Mouse (Mus musculus) natural killer cell, adult 2 months (primary cell): ENCODE measurements at regions not wholly inside any gene's neighbourhood (a gene's known extent, or its start where the extent isn't known, plus 50 kb on each side); places are given as distances from the start of the nearest gene placed in this dataset.

Experiments
- DNase-seq, 2 experiments: peaks; one replicate each; pipeline ENCODE4 v3.0.0; 2022; ENCODE audit warnings: low spot score in 2 of 2

DNA sequence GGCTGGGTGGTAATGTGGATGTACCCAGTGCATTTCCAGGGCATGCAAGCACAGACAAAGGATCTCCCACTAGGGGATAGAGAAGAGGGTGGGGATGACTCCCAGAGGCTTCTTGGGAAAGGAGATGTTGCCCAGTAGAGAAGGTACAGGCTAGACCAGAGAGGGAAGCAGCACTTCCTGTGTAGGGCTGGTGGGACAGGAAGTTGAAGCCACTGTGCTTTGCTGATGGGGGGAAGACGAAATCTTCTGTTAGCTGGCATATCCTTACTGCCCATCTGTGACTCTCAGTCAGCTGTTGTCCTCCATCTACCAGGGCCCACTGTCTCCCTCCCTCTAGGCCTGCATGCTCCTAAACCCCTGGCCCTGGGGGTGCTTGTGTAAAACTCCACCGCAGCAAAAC is 180.2 kb downstream of the Wdr11 start:
- no peak for DNase-seq

DNA sequence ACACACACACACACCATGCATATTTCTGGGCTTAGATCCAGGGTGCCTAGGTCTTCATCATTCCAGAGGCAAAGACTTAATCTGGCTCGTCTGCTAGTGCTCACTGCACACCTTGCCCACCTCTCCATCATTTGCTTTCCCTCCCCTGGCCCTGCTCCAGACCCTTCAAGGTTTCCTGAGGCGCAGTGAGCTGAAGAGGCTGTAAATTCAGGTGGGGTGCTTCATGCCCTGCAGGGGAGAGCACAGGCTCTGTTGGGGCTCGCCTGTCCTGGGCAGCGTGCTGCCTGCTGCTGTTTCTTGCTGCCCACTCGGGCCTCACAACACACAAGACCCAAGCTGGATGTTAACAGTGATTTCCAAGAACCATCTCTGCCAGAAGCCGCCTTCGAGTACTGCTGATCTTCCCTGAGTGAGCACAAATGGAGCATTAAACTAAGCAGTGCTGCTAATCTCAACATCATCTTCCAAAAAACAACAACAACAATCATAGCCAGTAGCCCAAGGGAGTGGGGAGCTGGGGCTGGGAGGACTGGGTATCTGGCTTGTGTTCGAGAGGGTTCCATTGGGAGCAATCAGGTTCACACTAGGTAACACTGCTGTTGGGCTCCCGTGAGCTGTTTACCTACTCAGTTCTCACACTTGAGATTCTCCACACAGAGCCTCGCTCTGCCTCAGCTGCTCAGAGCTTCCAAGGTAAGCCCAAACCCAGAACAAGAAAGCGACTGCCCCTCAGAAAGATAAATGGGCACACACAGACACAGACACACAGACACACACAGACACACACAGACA is 181.1 kb downstream of the Wdr11 start:
- no peak for DNase-seq

DNA sequence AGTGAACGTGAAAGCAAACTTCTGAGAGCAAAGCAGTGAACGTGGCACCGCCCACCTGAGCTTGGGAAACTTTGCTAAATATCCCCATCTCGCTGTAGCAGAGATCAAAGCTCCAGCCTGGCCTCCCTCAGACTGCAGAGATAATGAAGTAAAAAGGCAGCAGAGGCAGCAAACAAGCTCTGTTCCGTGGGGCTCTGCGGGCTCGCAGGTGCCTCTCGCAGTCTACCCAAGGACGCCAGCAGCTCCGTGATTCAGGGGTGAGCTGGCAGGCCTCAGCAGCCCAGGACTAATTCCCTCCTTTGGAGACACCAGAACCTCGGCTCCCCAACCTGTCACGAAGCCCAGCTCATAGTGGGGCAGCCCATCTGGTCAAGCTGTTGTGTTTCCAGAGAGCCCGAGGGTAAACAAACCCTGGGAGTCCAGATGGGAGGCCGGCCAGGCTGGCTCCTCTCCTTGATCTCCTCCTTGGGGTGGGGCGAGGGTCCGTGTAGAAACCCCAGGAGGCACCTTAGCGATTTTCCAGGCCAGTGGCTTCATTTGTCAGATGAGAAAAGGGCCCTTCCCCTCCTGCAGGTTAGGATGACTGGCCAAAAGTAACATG is 182.7 kb downstream of the Wdr11 start:
- no peak for DNase-seq

DNA sequence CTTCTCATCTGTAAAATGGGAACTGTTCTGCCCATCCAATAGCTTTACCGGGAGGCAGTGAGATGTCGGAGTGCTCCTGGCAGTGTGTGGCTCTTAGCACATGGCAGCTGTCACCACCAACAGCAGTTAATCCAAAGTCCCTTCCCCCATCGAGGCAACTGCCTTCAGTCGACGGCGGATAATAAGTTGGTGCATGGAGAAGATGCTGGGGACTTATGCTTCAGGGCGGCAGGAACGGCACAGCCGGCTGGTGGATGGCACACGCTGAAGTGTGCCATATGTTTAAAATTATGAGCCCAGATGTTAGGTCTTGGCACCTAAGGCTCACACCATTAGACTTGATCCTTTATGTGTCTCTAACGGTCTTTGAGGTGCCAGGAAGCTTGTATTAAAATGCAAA is 183.5 kb downstream of the Wdr11 start:
- no peak for DNase-seq

DNA sequence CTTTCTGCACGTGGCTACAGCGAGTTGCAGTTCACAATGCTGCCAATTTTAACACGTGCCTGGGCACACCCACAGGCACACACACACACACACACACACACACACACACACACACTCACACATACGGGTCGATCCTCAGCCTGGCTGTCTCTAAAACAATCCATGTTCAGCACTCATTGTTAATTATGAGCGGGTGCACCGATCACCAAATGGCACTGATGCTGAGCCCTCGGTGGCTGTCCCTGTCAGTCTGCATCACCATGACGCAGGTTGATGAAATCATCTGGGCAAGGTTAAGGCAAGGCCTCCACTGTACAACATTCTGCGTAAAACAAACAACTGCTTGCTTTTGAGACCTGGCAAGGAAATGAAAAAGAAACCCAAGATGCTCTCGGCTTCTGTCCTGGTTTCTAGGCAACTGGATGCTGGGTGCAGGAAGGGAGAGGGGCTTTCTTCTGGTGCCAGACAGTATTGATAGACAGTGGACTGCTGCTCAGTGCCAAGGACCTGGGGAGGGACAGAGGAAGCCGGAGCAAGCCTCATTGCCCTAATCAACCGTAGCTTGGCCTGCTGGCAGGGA is 187.3 kb downstream of the Wdr11 start:
- DNase-seq, result no peak

DNA sequence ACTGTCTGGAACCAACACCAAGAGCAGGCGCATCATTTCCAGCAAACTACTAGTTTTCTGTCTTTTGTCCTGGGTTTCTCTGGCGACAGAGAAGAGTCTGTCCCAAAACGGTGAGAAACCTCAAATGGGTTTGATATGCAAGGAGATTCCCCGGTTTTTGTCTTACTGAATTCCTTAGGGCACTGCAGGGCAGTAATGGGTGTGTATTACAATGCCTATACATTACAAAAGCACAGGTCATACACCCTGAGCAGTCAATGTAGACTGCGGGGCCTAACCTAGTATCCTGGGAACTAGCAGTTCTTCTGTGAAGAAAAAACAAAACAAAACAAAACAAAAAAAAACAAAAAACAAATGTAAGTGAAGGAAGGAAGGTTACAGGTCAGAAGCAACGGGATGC is 188.3 kb downstream of the Wdr11 start:
- DNase-seq, result no peak

DNA sequence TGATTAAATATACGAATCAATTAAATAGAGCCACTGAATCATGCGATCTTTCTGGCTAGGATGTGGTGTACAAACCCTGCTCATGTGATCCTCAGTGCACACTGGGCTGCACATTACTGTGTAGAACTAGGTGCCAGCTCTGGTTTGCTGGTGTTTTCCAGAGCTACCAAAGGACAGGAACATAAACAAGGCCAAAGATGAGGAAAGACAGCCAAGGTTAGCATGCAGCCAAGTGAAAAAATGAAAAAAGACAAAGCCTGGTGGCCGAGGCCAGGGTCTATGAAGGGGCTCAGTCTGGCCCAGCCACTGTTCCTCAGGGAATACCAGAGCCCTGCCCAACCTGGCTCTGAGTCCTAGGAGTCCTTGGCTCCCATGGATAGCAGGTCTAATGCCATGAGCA is 190.1 kb downstream of the Wdr11 start:
- no peak for DNase-seq

DNA sequence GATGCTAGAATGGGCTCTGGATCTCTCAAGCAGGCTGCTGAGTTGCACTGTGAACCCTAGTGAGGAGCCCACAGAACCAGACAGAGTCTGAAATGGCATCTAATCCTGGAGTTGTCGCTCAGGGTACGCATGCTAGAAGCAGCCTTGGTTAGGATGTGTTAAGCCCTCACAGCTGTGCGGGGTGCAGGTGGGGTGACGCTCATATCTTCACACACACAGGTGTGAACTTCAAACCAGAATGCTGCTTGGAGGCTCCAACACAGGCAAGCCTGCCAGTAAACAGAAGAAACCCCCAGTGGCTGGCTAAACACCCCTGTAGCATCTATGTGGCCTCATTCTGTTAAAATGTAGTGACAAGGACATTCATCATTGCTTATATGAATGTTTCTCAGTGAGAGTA is 193.3 kb downstream of the Wdr11 start:
- no peak for DNase-seq

DNA sequence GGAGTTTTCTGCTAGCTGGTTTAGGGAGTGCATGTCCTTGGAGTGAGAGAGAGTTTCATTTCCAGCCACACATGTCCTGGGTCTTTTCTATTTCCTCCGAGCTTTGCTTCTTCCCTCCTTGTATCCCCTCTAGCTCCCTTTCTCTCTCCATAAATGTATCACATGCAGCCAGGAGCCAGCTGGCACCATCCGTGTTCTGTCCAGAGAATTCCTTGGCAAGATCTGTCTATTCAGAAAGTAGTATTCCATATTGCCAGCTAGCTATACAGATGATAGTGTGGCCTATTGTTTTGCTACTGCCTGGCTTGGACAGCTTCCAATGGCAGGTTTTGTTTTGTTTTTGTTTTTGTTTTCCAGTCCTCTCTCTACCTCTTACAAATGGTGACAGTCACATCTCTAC is 195.3 kb downstream of the Wdr11 start:
- no peak for DNase-seq

DNA sequence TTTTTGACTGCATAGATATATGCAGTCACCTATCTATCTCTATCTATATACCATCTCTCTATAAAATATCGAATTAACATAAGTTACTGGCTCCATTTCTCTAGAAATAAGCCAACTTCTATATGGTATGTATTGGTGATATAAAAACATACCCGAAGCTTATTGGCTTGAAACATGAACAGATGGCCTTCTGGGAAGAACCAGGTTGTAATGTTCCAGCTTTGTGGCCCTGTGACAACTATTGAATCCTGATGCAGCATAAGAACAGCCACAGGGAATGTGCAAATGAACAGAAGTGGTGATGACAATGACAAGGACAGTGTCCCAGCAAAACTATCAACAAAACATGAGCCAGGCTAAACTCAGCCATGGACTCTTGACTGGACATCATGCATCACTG is 196.1 kb downstream of the Wdr11 start:
- no peak for DNase-seq

DNA sequence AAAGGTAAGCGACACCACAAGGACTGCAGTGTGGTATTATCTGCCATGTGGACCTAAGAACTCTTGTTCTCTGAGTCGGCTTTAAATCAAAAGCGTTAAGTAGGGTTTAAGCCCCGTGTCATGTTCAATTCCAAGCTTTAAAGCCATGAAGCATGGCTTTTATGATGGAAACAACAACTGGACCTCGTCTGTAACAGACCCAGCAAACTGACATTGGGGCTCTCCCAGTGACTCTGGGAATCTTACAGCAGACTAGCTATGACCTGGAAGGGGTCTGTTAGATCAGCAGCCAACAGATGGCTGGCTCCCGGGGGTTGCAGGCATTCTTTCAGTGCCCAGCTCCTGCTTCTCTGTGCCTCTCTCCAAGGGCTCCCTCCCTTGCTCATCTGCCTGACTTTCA is 197.8 kb downstream of the Wdr11 start:
- no peak for DNase-seq

DNA sequence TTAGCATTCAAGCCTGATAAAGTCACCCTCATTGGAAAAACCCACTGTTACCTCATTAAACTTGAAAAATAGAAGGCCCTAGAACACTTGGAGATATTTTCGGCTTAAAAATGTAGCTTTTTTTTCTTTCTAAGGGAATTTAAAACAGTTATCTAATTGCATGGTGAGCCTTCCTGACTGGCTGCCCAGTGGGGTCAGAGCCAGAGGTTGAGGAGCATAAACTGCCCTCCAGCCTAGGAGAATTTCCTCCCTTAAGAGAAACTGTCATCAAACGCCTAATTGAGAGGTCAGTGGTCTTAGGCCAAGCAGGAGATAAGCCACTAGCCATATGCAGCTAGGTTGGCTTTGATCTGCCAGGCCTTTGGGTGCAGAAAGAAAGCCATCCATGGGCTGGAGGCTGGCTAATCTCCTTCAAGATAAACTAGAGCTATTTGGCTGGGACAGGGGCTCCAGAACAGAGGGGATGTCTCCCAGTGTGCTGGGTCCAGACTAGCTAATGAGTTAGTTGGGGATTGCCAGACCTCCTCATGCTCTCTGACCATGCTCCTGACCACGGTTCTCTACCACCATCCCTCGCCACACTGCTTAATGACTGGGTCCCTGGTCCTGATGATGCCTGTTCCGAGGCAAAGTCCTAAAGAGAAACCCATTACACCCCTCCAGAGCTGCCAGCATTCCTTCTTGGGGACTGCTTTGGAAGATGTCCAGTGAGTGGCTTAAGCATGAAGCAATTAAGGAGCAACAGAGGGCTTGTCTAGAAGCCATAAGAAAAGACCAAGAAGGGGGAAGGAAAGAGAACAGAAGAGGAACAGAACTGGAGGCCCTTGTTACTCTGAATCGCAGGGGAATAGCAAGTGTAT is 199.2 kb downstream of the Wdr11 start:
- DNase-seq, result no peak

DNA sequence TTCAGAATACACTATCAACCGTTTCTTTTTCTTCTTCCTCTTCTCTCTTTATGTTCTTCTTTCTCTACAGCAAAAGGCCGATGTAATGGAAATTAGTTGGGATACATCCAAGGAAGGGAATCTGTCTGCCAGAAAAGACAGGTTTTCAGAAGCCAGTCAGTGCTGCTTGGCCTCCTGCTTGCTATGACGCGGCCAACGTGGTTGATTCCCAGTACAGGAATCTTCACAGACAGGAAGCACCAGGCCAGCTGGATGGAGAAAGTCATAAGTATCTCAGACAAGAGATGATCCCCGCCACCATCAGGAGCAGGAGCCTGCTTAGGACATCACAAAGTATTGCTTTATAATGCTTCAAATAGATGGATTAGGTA is 199.8 kb downstream of the Wdr11 start:
- DNase-seq, result no peak

DNA sequence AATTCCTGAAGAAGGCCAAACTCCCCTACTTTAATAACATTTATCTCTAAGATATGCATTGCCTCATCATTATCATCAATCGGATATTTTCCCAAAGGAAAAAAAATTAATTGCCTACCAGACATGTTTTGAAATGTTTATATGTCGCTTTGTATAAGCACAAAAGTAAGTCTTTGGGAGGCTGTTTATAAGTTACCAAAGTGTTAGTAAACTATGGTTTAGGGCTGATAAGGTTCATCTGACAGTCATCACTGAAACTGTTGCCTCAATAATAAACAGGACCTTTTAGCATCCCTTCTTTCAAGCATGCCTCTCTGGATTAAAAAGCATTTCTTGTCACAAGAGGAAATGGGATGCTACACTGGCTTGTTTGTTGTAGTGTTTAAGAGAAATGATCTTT is 202.1 kb downstream of the Wdr11 start:
- no peak for DNase-seq

DNA sequence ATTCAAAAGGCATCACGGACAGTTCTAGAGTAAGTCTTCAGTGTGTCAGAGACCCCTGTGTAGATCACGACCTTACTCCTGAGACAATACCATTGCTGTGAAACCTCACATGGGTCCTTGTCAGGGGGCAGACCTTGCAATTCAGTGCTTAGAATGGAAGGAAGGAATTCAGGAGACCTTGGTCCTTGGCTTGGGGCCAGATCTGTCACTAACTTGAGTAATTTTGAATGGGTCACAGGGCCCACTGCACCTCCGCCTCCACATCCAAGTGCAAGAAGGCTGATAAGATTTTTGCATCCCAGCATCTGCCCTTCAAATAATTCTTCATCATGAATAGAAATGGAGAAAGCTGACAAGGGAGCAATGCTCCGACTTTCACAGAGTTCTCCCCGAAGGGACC is 202.6 kb downstream of the Wdr11 start:
- DNase-seq, result no peak

DNA sequence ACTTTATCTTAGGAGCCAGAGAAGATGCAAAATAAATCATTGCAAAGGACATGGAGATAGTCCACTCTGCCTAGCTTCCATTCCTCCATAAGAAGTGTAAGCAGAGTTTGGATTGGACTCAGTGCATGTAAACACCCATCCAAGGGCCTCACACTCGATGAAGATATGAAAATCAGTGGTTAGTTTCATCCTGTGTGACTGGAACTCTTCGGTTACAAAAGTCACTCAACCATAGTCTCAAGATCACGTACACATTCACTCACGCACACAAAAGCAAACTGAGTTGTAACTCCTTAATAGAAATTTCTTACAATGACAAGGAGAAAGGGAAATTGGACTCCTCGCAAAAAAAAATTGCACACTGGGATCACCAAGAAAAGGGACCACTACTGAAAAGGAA is 206.9 kb downstream of the Wdr11 start:
- no peak for DNase-seq

DNA sequence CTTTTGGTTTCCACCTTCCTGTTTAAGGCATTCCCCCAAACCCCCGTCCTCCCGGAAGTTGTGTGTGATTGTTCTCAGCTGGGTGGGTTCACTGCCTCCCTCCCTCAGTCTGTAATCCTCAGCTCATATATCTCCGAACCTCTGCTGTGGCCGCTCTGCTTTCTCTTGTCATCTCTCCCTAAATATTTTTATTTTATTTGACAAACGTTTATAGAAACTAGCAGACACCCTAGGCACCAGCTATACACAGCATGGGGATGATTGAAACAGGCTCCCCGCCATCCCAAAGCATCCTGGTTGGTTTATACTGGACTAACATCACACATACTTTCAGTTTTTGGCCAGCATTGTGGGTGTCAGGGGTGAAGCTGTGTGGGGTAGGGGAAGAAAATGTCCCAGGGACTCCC is 208.8 kb downstream of the Wdr11 start:
- no peak for DNase-seq

DNA sequence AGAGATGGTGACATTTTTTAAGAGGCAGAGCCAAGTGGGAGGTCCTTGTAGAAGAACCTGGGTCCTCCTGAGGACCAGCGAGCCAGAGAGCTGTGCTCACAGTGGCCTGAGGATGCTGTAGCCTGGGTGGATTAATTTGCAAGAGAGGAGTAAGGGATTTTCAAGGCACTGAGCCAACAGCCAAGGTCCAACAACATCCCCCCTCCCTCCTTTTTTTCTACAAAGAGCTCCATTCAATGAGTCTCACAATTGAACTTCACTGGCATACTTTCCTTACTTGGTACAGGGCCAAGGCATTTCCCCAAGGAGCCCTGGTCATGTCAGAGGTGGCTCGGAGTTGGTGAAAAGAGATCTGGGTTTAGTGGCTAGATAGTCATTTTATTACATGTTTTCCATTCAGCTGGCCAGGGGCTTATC is 209.8 kb downstream of the Wdr11 start:
- no peak for DNase-seq

DNA sequence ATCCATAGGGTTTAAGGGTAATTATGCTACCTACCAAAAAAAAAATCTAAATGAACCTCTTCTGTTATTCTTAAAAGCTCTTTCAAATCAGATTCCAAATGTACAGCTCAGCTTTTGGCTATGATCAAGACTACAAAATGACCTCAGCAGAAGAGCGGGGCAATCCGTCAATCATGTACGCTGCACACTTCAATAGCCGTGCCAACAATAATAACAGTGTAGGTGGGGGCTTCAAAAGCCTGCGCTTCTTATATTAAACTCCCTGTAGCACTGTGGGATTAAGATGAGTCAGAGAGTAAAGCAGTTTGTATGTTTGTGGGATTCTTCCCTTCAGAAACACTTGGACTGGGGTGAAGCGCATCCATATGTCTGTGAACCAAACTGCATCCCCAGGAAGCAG is 210.5 kb downstream of the Wdr11 start:
- DNase-seq, result no peak

DNA sequence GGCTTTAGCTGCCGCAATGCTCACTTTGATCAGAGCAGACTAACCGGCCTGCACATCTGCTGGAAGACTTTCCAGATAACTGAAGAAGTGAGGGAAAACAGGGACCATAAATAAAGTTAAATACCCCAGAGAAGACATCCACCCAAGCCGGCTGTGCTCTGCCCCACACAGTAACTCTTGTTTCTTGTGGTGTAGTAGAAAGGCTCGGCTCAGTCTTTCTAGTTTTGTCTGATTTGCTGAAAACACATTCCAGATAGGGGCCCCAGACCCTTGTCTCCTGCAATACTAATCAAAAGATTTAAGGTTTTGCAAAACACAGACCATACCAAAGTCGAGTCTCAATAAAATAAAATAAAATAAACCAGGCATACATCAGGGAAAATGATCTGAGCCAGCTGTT is 213.7 kb downstream of the Wdr11 start:
- DNase-seq, result no peak

DNA sequence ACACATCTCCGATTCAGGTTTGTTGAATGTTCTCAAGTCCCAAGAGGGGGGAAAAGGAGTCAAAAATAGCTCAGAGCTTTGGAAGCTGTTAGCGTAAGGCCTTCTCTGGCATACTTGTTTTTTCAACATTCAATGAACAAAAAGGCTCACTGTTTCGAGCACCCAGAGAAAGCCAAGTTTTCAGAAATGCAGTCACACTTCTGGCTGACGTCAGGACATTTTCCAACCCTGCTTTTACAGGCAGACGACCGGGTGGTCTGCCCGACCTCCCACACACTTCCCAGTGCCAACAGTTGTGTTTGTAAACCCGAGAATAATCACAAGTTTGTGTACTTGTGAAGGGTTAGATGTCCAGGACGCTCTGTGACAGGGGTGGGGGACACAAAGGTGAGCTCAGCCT is 218.5 kb downstream of the Wdr11 start:
- DNase-seq, result no peak

DNA sequence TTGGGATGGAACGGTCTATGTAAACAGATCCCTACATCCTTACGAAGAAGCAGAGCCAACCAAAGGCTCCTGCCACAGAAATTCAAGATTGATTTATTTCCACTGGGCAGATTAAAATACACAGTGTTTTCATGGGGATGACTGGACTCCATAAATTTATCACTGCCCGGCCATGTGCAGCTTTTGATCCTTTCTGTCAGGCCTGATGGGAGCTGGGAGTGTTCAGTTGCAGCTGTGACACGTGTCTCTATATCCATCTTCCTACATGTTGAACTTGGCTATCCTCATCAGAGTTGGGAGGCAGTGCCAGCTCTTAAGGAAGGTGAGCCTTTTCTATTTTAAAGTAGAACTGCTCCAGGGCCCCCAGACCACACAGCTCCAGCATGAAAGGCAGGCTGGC is 218.9 kb downstream of the Wdr11 start:
- no peak for DNase-seq
